Mouse (Mus musculus): ENCODE data around the gene Zbtb38. TPM values are rescaled to one million over a fixed set of nuclear protein-coding genes. Genes with fewer than 3 reads are reported as not detected.

Zbtb38 gene
- 10 to 100 TPM; 28.5 to 35.0 TPM for total RNA-seq (2021)
- long read RNA-seq, experiment 1, partial matches to known transcripts: 0 of 4 reads
- long read RNA-seq, experiment 1, other reads (novel, unspliced or antisense): 1 of 4 reads
- long read RNA-seq, experiment 2, partial matches to known transcripts: 0 of 4 reads
- long read RNA-seq, experiment 2, other reads (novel, unspliced or antisense): 3 of 4 reads

- peak; percentile 85 to 87 for DNase-seq
- intact Hi-C loops (cut with DNase I): no loop called here
These were observed at the start of gene Zbtb38 for GRCm38 (mm10) chr9:96752603-96753114. Gene Zbtb38 (minus strand): TSS chr9:96752831.

GRCm38 (mm10) chr9:96800131-96800825 is 47.6 kb upstream of the Zbtb38 start:
- intact Hi-C loops (cut with DNase I): no loop called here
- DNase-seq: no peak

- DNase-seq: no peak
- intact Hi-C loops (cut with DNase I): no loop called here
These were observed 44.7 kb upstream of the Zbtb38 start for GRCm38 (mm10) chr9:96797311-96797710.

- intact Hi-C loops (cut with DNase I): no loop called here
- peak; percentile 21 to 42 for DNase-seq
These were observed 42.8 kb upstream of the Zbtb38 start for GRCm38 (mm10) chr9:96795399-96795928.

- intact Hi-C loops (cut with DNase I): no loop called here
- DNase-seq: no peak
These were observed 42.0 kb upstream of the Zbtb38 start for GRCm38 (mm10) chr9:96794601-96795000.

GRCm38 (mm10) chr9:96792543-96792942 is 39.9 kb upstream of the Zbtb38 start:
- DNase-seq: no peak
- intact Hi-C loops (cut with DNase I): no loop called here

- DNase-seq: no peak
- intact Hi-C loops (cut with DNase I): no loop called here
These were observed 37.9 kb upstream of the Zbtb38 start for GRCm38 (mm10) chr9:96790389-96791007.

GRCm38 (mm10) chr9:96789906-96790305 is 37.3 kb upstream of the Zbtb38 start:
- DNase-seq: no peak
- intact Hi-C loops (cut with DNase I): no loop called here

GRCm38 (mm10) chr9:96787797-96788196 is 35.2 kb upstream of the Zbtb38 start:
- no peak for DNase-seq
- intact Hi-C loops (cut with DNase I): no loop called here

GRCm38 (mm10) chr9:96785871-96786342 is 33.3 kb upstream of the Zbtb38 start:
- DNase-seq: no peak
- intact Hi-C loops (cut with DNase I): no loop called here

GRCm38 (mm10) chr9:96785187-96785586 is 32.6 kb upstream of the Zbtb38 start:
- intact Hi-C loops (cut with DNase I): no loop called here
- DNase-seq: no peak

GRCm38 (mm10) chr9:96783667-96784066 is 31.0 kb upstream of the Zbtb38 start:
- intact Hi-C loops (cut with DNase I): no loop called here
- DNase-seq: no peak

- intact Hi-C loops (cut with DNase I): no loop called here
- DNase-seq: no peak
These were observed 30.6 kb upstream of the Zbtb38 start for GRCm38 (mm10) chr9:96783258-96783657.

GRCm38 (mm10) chr9:96782062-96782461 is 29.4 kb upstream of the Zbtb38 start:
- DNase-seq: no peak
- intact Hi-C loops (cut with DNase I): no loop called here

- intact Hi-C loops (cut with DNase I): no loop called here
- DNase-seq: no peak
These were observed 20.5 kb upstream of the Zbtb38 start for GRCm38 (mm10) chr9:96773146-96773545.

- intact Hi-C loops (cut with DNase I): no loop called here
- DNase-seq: no peak
These were observed 17.8 kb upstream of the Zbtb38 start for GRCm38 (mm10) chr9:96770443-96770842.

GRCm38 (mm10) chr9:96769651-96770050 is 17.0 kb upstream of the Zbtb38 start:
- DNase-seq: no peak
- intact Hi-C loops (cut with DNase I): no loop called here

- DNase-seq: no peak
- intact Hi-C loops (cut with DNase I): no loop called here
These were observed 15.2 kb upstream of the Zbtb38 start for GRCm38 (mm10) chr9:96767874-96768273.

GRCm38 (mm10) chr9:96766078-96766477 is 13.4 kb upstream of the Zbtb38 start:
- DNase-seq: no peak
- intact Hi-C loops (cut with DNase I): no loop called here

- DNase-seq: no peak
- intact Hi-C loops (cut with DNase I): no loop called here
These were observed 12.8 kb upstream of the Zbtb38 start for GRCm38 (mm10) chr9:96765410-96765809.
